Mouse (Mus musculus) mouse trophoblast stem cell (cell line): ENCODE results near the gene Tap2.

Experiments
- in situ Hi-C, 2 experiments: fragments of 300-500 bp; cut with MseI, MboI; formaldehyde crosslinking; loops; 2 replicates in 1 of 2; 3 replicates in 1 of 2; pipeline ENCODE4 v1.15.1; 2025

Gene Tap2

DNA sequence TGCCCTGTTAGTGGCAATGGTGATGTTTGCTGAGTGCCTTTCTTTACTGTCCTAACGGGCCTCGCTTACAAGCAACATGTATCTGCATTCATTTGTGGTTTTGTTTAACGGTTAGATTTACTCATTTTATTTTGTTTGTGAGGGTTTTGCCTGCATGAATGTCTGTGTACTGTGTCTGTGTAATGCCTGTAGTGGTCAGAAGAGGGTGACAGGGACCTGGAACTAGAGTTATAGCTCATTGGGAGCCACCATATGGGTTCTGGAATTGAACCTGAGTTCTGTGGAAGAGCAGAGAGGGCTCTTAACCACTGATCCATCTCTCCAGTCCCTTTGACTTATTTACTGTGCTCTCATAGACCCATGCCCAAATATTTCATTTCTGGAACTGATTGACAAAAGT lies 43.7 kb downstream of the Tap2 start:
- in situ Hi-C loops = loop anchor here (5.0 kb wide), 2 partner anchors 95 to 100 kb away; no protein-coding TSS in a partner anchor

- in situ Hi-C loops = loop anchor here (5.0 kb wide), 2 partner anchors 94 to 99 kb away; no protein-coding TSS in a partner anchor
Observed at GRCm38 (mm10) chr17:34248764-34249163, 45.4 kb downstream of the Tap2 start.

GRCm38 (mm10) chr17:34249361-34249760 lies 46.0 kb downstream of the Tap2 start:
- in situ Hi-C loops = loop anchor here (5.0 kb wide), 2 partner anchors 93 to 98 kb away; no protein-coding TSS in a partner anchor

DNA sequence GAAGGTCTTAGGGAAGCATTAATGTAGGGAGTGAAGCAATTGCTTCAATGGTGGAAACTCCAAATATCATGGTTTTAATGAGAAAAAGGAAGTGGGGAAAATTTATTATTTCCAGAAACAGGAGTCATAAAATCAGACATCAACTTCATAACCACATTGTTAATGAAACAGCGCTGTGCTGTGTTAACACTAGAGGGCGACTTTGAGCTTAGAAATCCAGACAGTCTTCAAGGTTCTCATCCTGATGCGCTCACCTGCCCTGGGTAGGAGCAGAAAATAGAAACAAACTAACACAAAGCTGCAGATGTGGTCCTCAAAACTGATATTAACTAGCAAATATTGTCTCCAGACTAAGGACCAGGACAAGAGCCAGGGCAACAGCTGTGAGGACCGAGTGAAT lies 46.6 kb downstream of the Tap2 start:
- in situ Hi-C loops = loop anchor here (5.0 kb wide), 2 partner anchors 92 to 97 kb away; no protein-coding TSS in a partner anchor

DNA sequence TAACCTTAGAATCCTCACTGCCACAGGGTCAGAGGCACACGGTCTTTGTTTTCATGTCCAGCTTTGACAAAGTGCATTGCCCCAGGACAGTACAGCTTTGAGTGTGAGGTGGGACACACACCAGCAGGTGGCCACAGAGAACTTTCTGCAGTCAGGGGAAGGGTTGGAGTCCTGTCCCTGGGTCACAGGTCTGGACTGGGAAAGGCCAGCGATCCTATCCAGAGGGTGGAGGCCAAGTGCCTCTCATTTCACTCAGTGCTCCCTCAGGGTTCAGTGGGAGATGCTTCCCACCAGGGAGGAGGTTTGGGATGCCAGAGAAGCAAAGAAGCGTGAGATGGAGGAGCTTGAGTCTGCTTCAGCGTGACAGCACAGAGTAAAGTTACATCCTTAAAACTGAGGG lies 48.3 kb downstream of the Tap2 start:
- in situ Hi-C loops = no loop called here

DNA sequence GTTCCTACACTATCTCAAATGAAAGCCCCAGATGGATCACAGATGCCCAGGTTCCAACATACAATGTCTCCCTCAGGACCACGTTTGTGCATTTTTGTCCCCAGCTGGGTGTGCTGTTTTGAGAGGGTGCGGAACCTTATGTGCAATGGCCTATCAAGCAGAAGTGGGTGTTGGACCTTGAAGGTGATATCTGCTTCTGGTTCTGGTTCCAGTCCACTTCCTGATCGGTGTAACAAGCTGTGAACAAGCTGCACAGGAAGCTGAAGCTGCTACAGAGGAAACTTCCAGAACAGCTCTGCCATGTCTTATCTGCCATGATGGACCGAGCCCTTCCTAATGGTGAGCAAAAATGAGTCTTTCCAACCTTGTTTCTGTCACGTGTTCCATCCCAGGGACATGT lies 53.2 kb downstream of the Tap2 start:
- in situ Hi-C loops = no loop called here

GRCm38 (mm10) chr17:34257594-34258375 lies 54.5 kb downstream of the Tap2 start, which contains the start of gene H2-Ab1:
H2-Ab1 (plus strand) TSS chr17:34257689.
- in situ Hi-C loops = no loop called here

GRCm38 (mm10) chr17:34260551-34260950 lies 57.2 kb downstream of the Tap2 start:
- in situ Hi-C loops = no loop called here

DNA sequence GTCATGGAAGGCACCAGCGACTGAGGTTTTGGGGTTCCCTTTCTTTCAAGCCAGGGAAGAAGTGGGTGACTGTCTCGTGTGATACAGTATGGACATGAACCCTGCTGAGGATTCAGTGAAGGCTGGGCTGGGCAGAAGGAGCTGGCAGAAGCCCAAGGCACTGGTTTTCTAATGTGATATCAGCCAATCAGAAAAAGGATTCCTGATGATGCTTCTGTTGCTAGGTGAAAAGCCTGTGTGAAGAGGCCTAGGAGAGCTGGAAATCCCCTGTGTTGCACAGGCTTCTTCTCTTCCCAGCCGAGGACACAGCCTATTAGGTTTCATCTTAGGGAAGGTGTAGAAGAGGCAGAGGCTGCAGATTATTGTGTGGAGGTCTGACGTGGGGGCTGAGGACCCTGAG lies 58.2 kb downstream of the Tap2 start:
- in situ Hi-C loops = no loop called here

DNA sequence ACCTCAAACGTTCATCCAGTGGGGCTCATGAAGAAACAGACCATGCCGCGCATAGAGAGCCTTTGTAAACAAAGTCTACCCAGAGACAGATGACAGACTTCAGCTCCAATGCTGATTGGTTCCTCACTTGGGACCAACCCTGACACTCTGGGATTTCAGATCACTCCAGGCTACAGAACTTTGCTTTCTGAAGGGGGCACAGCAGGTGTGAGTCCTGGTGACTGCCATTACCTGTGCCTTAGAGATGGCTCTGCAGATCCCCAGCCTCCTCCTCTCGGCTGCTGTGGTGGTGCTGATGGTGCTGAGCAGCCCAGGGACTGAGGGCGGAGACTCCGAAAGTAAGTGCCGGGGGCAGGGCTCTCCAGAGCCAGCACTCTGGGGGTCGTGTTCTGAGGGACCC lies 59.7 kb downstream of the Tap2 start:
- in situ Hi-C loops = no loop called here

GRCm38 (mm10) chr17:34263811-34264371 lies 60.6 kb downstream of the Tap2 start:
- in situ Hi-C loops = no loop called here

GRCm38 (mm10) chr17:34264452-34265351 lies 61.4 kb downstream of the Tap2 start:
- in situ Hi-C loops = no loop called here
